Mouse (Mus musculus) CD4-positive, CD25-positive, alpha-beta regulatory T cell, adult 2 months (primary cell): ENCODE measurements around the gene Troap.

Experiments used
- DNase-seq: peaks from one replicate; pipeline ENCODE4 v3.0.0-alpha.2; 2012; ENCODE audit warnings: low read depth, low spot score

The Troap gene

GRCm38 (mm10) chr15:99085997-99086396, 11.6 kb downstream of the Troap start:
- DNase-seq: no peak

GRCm38 (mm10) chr15:99087253-99088075, 13.1 kb downstream of the Troap start, which contains the start of gene C1ql4:
TSS of gene C1ql4 (minus strand) at chr15:99087817.
- peak; percentile 67 for DNase-seq

- peak; percentile 91 for DNase-seq
Measured at GRCm38 (mm10) chr15:99088292-99088691, 13.9 kb downstream of the Troap start.

GRCm38 (mm10) chr15:99089069-99089468, 14.7 kb downstream of the Troap start:
- DNase-seq: peak; percentile 29

GRCm38 (mm10) chr15:99092870-99093269, 18.5 kb downstream of the Troap start, which contains the start of gene Dnajc22:
TSS of gene Dnajc22 (plus strand) at chr15:99093170.
- no peak for DNase-seq

- peak; percentile 53 for DNase-seq
Measured at GRCm38 (mm10) chr15:99093291-99094258, 19.2 kb downstream of the Troap start.

DNA sequence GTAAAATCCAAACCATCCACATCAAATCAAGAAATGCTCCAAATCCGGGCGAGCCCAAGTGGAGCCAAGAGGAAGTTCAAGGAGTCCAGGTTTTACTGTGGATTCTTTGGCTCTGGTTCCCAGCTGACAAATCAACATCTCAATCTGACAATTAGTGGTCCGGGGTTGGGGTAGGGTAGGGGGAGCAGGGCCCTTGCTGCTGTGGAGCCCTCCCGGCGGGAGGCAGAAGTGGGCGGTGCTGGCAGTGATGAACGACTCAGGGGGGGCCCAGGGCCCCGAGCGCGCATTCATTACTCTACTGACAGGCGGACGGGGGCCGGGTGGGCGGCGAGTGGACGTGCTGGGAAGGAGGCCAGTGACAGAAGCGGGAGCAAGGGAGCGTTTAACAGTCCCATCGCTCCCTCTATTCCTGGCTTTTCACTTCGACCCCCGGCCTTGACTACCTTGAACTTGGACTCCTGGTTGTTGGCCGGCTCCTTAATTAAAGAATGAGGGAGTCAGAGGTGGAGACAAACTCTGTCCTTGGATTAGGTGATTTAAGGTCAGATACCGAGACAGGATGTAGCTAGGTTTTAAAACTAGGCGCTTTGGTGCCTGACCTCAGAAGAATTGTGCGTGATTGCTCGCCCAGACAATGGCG, 20.4 kb downstream of the Troap start:
- DNase-seq: no peak

GRCm38 (mm10) chr15:99095356-99095755, 21.0 kb downstream of the Troap start:
- DNase-seq: no peak

GRCm38 (mm10) chr15:99096061-99096793, 21.9 kb downstream of the Troap start:
- DNase-seq: no peak

DNA sequence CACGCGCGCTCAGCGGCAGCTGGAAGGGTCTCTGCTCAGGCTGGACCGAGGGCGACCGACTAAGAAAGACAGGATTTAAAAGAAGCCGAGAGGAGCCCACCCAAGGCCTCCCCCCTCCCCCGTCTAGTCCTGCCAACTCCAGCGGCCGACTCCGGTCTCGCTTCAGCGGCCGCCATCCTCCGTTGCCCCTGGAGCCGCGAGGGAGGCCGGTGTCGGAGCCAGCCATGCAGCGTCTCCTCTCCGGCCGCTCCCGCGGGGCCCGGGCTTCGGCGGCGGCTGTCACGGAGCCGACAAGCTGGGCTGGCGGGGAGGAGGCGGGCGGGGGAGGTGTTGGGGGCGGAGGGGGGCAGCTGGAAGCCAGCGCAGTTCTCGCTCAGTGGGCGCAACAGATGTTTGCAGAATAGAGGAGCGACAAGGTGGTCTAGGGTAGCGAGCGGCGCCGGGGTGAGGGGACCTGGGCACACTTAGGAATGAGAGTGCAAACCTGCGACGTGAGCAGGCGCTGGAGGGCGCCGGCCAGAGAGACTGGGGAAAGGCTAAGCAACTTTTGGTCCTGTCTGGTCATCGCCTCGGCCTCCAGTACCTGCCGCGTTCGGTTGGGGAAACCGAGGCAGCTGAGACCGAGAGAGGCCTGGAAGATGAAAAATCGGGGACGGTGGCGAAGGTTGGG, 22.6 kb downstream of the Troap start:
- peak; percentile 34 for DNase-seq

- DNase-seq: peak; percentile 15
Measured at GRCm38 (mm10) chr15:99097840-99098492, 23.6 kb downstream of the Troap start.

GRCm38 (mm10) chr15:99098493-99098861, 24.1 kb downstream of the Troap start:
- DNase-seq: no peak

DNA sequence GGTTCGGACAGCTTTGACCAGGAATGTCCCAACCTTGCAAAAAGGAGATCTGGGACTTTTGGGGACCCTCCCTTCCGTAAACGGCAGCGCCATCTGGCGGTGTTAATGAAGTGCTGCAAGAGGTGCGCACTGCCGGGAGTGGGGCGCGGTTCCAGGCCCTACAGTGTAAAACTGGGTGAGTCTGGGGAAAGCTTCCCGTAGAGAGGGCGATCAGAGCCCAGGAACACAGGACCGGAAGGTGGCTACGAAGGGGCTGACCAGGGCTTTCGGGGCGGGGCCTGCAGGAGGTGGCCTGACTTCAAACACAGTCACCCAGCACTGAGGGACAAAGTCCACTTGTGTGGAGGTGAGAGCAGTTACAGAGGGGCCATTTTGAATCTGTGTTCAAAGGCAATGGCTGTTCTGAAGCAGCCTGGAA, 24.8 kb downstream of the Troap start:
- DNase-seq: peak; percentile 65

DNA sequence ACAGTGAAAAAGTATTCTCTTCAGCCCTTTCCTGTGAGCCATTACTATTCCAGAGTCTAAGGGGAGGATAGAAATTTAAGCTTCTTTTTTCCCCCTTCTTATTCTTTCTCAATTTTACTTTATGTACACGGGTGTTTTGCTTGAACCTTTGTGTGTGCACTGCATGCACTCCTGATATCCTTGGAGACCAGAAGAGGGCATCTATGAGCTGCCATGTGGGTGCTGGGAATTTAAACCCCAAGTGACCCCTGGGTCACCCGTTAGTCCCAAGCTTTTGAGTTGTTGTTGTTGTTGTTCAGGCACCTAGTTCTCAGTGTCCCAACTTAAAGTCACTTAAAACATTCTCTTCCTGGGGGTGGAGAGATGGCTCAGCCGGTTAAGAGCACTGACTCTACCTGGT, 25.6 kb downstream of the Troap start:
- DNase-seq: no peak

DNA sequence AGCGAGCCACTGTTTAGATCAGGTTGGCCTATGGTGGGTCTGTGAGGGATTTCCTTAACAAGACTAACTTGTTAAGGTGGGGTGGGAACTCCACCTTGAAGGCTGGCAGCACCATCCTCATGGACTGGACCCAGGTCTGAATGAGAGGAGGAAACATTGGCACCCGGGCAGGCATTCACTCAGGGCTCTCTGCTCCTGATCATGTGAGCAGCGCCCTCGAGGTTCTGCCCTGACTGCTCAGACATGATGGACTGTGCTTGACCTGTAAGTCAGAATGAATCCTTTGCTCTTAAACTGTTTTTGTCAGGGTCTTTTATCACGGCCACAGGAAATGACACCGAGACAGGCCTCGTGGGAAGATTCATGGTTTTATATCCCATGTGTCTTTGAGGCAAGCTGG, 30.9 kb downstream of the Troap start:
- no peak for DNase-seq

GRCm38 (mm10) chr15:99107866-99108265, 33.5 kb downstream of the Troap start:
- peak; percentile 54 for DNase-seq

DNA sequence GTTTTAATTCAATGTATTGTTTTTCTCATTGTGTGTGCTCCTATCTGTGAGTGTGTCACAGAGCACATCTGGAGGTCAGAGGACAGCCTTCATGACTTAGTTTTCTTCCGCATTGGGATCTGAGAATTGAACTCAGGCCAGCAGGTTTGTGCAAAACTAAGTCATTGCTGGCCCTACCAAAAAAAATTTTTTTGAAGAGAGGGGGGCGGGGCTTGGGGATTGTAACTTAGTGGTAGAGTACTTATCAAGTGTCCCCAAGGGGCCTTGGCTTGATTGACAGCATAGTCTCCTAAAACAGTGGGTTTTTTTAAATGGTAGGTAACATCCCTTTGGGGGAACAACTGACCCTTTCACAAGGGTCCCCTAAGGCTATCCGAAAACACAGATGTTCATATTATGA, 36.8 kb downstream of the Troap start:
- no peak for DNase-seq

DNA sequence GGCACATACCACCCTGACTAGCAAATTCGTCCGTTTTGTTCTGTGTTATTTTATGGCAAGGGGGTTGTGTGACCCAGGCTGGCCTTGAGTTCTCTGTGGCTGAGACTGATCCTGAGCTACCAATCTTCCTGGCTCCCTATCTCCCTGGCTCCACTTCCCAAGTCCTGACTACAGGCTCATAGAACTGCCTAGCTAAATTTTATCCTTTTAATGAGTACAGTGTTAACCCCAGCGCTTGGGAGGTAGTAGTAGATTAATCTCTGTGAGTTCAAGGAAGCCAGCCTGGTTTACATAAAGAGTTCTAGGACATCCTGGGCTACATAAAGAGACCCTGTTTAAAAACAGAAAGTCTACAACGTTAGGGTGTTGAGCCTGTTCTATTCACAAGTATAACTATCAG, 37.4 kb downstream of the Troap start:
- DNase-seq: no peak

DNA sequence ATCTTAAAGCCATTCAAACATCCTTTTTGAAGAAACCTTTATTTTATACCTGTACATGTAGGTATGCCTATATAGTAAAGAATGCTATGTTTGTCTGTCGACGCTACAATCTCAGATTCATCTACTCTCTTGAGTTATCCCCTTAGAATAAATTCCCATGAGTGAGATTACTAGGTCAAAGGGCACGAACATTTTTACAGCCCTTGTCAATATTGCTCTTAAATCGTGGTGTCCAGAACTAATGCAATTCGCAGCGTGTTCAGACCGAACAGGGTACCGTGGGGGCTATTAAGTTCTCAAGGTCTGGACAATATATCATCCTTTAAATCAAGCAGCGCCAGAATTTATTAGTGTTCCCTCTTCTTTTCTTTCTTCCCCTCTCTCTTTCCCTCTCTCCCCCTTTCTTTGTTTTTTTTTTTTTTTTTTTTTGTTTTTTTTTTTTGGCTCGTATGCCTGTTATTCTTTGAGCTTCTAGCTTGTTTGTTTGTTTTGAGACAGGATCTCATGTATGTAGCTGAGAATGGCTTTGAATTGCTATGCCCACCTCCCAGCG, 38.5 kb downstream of the Troap start:
- no peak for DNase-seq
